20 mouse cellular contexts compared by ENCODE assay signal in genomic region chr17:87903213-87903612, GRCm38 (mm10). TPM values are rescaled to one million over a fixed set of nuclear protein-coding genes. Genes with fewer than 3 reads are reported as not detected.
DNase-seq lines count a peak whose midpoint lies in the region; ATAC-seq and TF ChIP-seq lines count a peak whose summit lies in the region.
"Had no signal": no experiment of that assay in that cellular context is flagged by ENCODE, and none has a peak within 500 bp of the region (broad histone marks: within the 10 kb centered on the region; RNA-seq: fewer than 3 reads in every experiment).

No protein-coding gene starts in this region.

- WGBS in intestine, embryonic 14.5 days: 40% methylated on average over 6 of the region's 6 CpGs
- 32% methylated on average over 6 of the region's 6 CpGs for WGBS in intestine, embryonic 15.5 days
- WGBS in forebrain, embryonic 14.5 days: 10% methylated on average over 6 of the region's 6 CpGs
- 21% methylated on average over 6 of the region's 6 CpGs for WGBS in hindbrain, embryonic 16.5 days
- WGBS in midbrain, embryonic 16.5 days: 7% methylated on average over 6 of the region's 6 CpGs
- 35% methylated on average over 6 of the region's 6 CpGs for WGBS in lung, postnatal 0 days

- H3K4me2 ChIP-seq in intestine, embryonic 14.5 days (ENCODE audit: low read length): no peak overlapping the region
- H3K4me2 ChIP-seq in intestine, embryonic 15.5 days (replicated peaks): no peak overlapping the region
- H3K4me2 ChIP-seq in forebrain, embryonic 14.5 days (ENCODE audit: low read length): no peak overlapping the region
- no peak overlapping the region for H3K4me2 ChIP-seq in hindbrain, embryonic 16.5 days (ENCODE audit: low read length)
- H3K4me2 ChIP-seq in midbrain, embryonic 16.5 days (ENCODE audit: low read length): no peak overlapping the region
- H3K4me2 ChIP-seq in lung, postnatal 0 days (replicated peaks; ENCODE audit: low read depth, low read length): no peak overlapping the region
- H3K4me2 ChIP-seq: stomach, embryonic 15.5 days had no signal

- H3K9me3 ChIP-seq in intestine, embryonic 14.5 days (ENCODE audit: control insufficient read depth, low read length): no peaks in the 10 kb centered on the region
- H3K9me3 ChIP-seq in intestine, embryonic 15.5 days: no peaks in the 10 kb centered on the region
- no peaks in the 10 kb centered on the region for H3K9me3 ChIP-seq in forebrain, embryonic 14.5 days (replicated peaks; ENCODE audit: control insufficient read depth, low read length)
- H3K9me3 ChIP-seq in hindbrain, embryonic 16.5 days (ENCODE audit: control insufficient read depth, low read length): no peaks in the 10 kb centered on the region
- H3K9me3 ChIP-seq in midbrain, embryonic 16.5 days (replicated peaks; ENCODE audit: control insufficient read depth, low read length, poor library complexity, severe bottlenecking): no peaks in the 10 kb centered on the region; the same call in 1 of the 2 replicates
- H3K9me3 ChIP-seq in lung, postnatal 0 days (ENCODE audit: low read length): no peaks in the 10 kb centered on the region
- H3K9me3 ChIP-seq: stomach, embryonic 15.5 days had no signal

- no peak for ATAC-seq in intestine, embryonic 14.5 days (replicated peaks; ENCODE audit: low FRiP score, low TSS enrichment, low read depth)
- no peak for ATAC-seq in intestine, embryonic 15.5 days
- ATAC-seq in forebrain, embryonic 14.5 days: peak; percentile 37; the same call in 1 of the 2 replicates
- ATAC-seq in hindbrain, embryonic 16.5 days: peak; percentile 60
- ATAC-seq in midbrain, embryonic 16.5 days: peak; percentile 64; the same call in 1 of the 2 replicates
- ATAC-seq in lung, postnatal 0 days: no peak
- ATAC-seq: intestine, embryonic 16.5 days had no signal

- H3K4me3 ChIP-seq in intestine, embryonic 14.5 days (ENCODE audit: low read depth, low read length): no peak overlapping the region
- no peak overlapping the region for H3K4me3 ChIP-seq in intestine, embryonic 15.5 days (replicated peaks)
- no peak overlapping the region for H3K4me3 ChIP-seq in forebrain, embryonic 14.5 days (ENCODE audit: low read depth, low read length)
- no peak overlapping the region for H3K4me3 ChIP-seq in hindbrain, embryonic 16.5 days (ENCODE audit: low read length)
- no peak overlapping the region for H3K4me3 ChIP-seq in midbrain, embryonic 16.5 days (ENCODE audit: low read depth, low read length)
- H3K4me3 ChIP-seq in gastrocnemius, adult 2 months: no peak overlapping the region
- no peak overlapping the region for H3K4me3 ChIP-seq in lung, postnatal 0 days (ENCODE audit: low read depth, low read length)
- H3K4me3 ChIP-seq: stomach, embryonic 15.5 days had no signal

- no peaks in the 10 kb centered on the region for H3K36me3 ChIP-seq in intestine, embryonic 14.5 days (ENCODE audit: control insufficient read depth, insufficient read depth, low read length)
- no peaks in the 10 kb centered on the region for H3K36me3 ChIP-seq in intestine, embryonic 15.5 days
- H3K36me3 ChIP-seq in forebrain, embryonic 14.5 days (ENCODE audit: control insufficient read depth, insufficient read depth, low read length): no peaks in the 10 kb centered on the region
- H3K36me3 ChIP-seq in hindbrain, embryonic 16.5 days (ENCODE audit: control insufficient read depth, insufficient read depth, low read length): no peaks in the 10 kb centered on the region
- H3K36me3 ChIP-seq in midbrain, embryonic 16.5 days (ENCODE audit: control insufficient read depth, insufficient read depth, low read length): no peaks in the 10 kb centered on the region
- H3K36me3 ChIP-seq in lung, postnatal 0 days (ENCODE audit: insufficient read depth, low read length): no peaks in the 10 kb centered on the region
- H3K36me3 ChIP-seq: stomach, embryonic 15.5 days had no signal

- TF ChIP-seq EP300 in lung, postnatal 0 days (IDR thresholded peaks at IDR 0.05): no peak

- no peaks in the 10 kb centered on the region for H3K4me1 ChIP-seq in intestine, embryonic 14.5 days (replicated peaks; ENCODE audit: control insufficient read depth, insufficient read depth, low read length)
- no peaks in the 10 kb centered on the region for H3K4me1 ChIP-seq in intestine, embryonic 15.5 days (replicated peaks)
- H3K4me1 ChIP-seq in forebrain, embryonic 14.5 days (ENCODE audit: control insufficient read depth, insufficient read depth, low read length): no peaks in the 10 kb centered on the region
- peaks cover 4% of the 10 kb centered on the region for H3K4me1 ChIP-seq in hindbrain, embryonic 16.5 days (ENCODE audit: control insufficient read depth, insufficient read depth, low read depth, low read length)
- peaks cover 8% of the 10 kb centered on the region; the same call in 1 of the 2 replicates for H3K4me1 ChIP-seq in midbrain, embryonic 16.5 days (ENCODE audit: control insufficient read depth, insufficient read depth, low read length)
- H3K4me1 ChIP-seq in lung, postnatal 0 days (ENCODE audit: insufficient read depth, low read depth, low read length): no peaks in the 10 kb centered on the region
- H3K4me1 ChIP-seq: stomach, embryonic 15.5 days had no signal

- H3K27me3 ChIP-seq in intestine, embryonic 14.5 days (replicated peaks; ENCODE audit: control insufficient read depth, insufficient read depth, low read length): no peaks in the 10 kb centered on the region
- H3K27me3 ChIP-seq in intestine, embryonic 15.5 days (replicated peaks): no peaks in the 10 kb centered on the region
- no peaks in the 10 kb centered on the region for H3K27me3 ChIP-seq in forebrain, embryonic 14.5 days (replicated peaks; ENCODE audit: control insufficient read depth, insufficient read depth, low read length)
- no peaks in the 10 kb centered on the region for H3K27me3 ChIP-seq in hindbrain, embryonic 16.5 days (replicated peaks; ENCODE audit: control insufficient read depth, insufficient read depth, low read length)
- H3K27me3 ChIP-seq in midbrain, embryonic 16.5 days (ENCODE audit: control insufficient read depth, insufficient read depth, low read depth, low read length): no peaks in the 10 kb centered on the region
- no peaks in the 10 kb centered on the region for H3K27me3 ChIP-seq in lung, postnatal 0 days (replicated peaks; ENCODE audit: insufficient read depth, low read length)
- H3K27me3 ChIP-seq: stomach, embryonic 15.5 days had no signal

- intact Hi-C loops in gastrocnemius, adult 2 months (cut with DNase I): no loop called here

- H3K27ac ChIP-seq in intestine, embryonic 14.5 days (ENCODE audit: low read depth): no peak overlapping the region
- H3K27ac ChIP-seq in intestine, embryonic 15.5 days: no peak overlapping the region
- 0 out of 2 replicates have a peak overlapping the region, but pooled peaks have one; percentile 0 for H3K27ac ChIP-seq in forebrain, embryonic 14.5 days (ENCODE audit: low read depth, low read length)
- no peak overlapping the region for H3K27ac ChIP-seq in hindbrain, embryonic 16.5 days (ENCODE audit: low read depth, low read length)
- peak overlapping the region; percentile 18; the same call in 1 of the 2 replicates for H3K27ac ChIP-seq in midbrain, embryonic 16.5 days (ENCODE audit: low read length)
- H3K27ac ChIP-seq in gastrocnemius, adult 2 months: no peak overlapping the region
- H3K27ac ChIP-seq in lung, postnatal 0 days (ENCODE audit: low read length): no peak overlapping the region
- H3K27ac ChIP-seq: kidney, postnatal 0 days; liver, embryonic 14.5 days; stomach, embryonic 15.5 days had no signal

- no peak for TF ChIP-seq CTCF in gastrocnemius, adult 2 months (IDR thresholded peaks at IDR 0.05)
- TF ChIP-seq CTCF in lung, postnatal 0 days (IDR thresholded peaks at IDR 0.05): no peak

- peak; percentile 51 for DNase-seq in intestine, embryonic 14.5 days (ENCODE audit: low spot score)
- peak; percentile 51 for DNase-seq in forebrain, embryonic 14.5 days (ENCODE audit: low spot score)
- no peak for DNase-seq in lung, postnatal 36 days
- no peak for DNase-seq in gastrocnemius, adult 2 months
- DNase-seq in lung, postnatal 0 days (ENCODE audit: low spot score): no peak
- DNase-seq: cerebellum, adult 2 months had no signal

- no peak overlapping the region for H3K9ac ChIP-seq in intestine, embryonic 14.5 days (ENCODE audit: low read length)
- no peak overlapping the region for H3K9ac ChIP-seq in intestine, embryonic 15.5 days
- no peak overlapping the region for H3K9ac ChIP-seq in forebrain, embryonic 14.5 days (ENCODE audit: low read length)
- no peak overlapping the region for H3K9ac ChIP-seq in hindbrain, embryonic 16.5 days (ENCODE audit: low read depth, low read length)
- H3K9ac ChIP-seq in midbrain, embryonic 16.5 days (ENCODE audit: low read depth, low read length): no peak overlapping the region
- H3K9ac ChIP-seq in lung, postnatal 0 days (replicated peaks; ENCODE audit: low read depth): no peak overlapping the region
- H3K9ac ChIP-seq: liver, embryonic 14.5 days; stomach, embryonic 15.5 days had no signal

RNA-seq across cellular contexts. Expression of gene Rpl36-ps4, which starts 17.6 kb away (rescaled TPM):
- not detected in 2 replicates for polyA plus RNA-seq in intestine, embryonic 14.5 days (2014; fragmentation: Nextera tagmentation; extraction: Ambion mirVana)
- not detected in 2 replicates for polyA plus RNA-seq in intestine, embryonic 15.5 days (2015; fragmentation: Nextera tagmentation; extraction: Ambion mirVana)
- not detected in 2 replicates for polyA plus RNA-seq in forebrain, embryonic 14.5 days (2014; fragmentation: Nextera tagmentation; extraction: Ambion mirVana)
- not detected in 2 replicates for polyA plus RNA-seq in hindbrain, embryonic 16.5 days (2015; fragmentation: Nextera tagmentation; extraction: Ambion mirVana)
- polyA plus RNA-seq in midbrain, embryonic 16.5 days (2015; fragmentation: Nextera tagmentation; extraction: Ambion mirVana): not detected in 2 replicates
- not detected for total RNA-seq in gastrocnemius, adult 2 months (2021)
- polyA plus RNA-seq in lung, postnatal 0 days (2015; fragmentation: Nextera tagmentation; extraction: Ambion mirVana): not detected in 2 replicates
- total RNA-seq: layer of hippocampus, adult 8-10 months; left cerebral cortex, postnatal 14 days had no signal
- polyA plus RNA-seq: cerebellum, adult 2 months; embryonic facial prominence, embryonic 11.5 days; gonadal fat pad, adult 2 months; heart, embryonic 16.5 days; intestine, embryonic 16.5 days; kidney, postnatal 0 days; liver, embryonic 14.5 days; small intestine, adult 2 months; stomach, embryonic 15.5 days; urinary bladder, adult 2 months had no signal

Comparison
In these comparisons a context has a peak if more than half of its experiments do, and no peak if none do; other contexts are left out.
1. ATAC-seq: peak in forebrain, embryonic 14.5 days (single experiment), hindbrain, embryonic 16.5 days (single experiment) and midbrain, embryonic 16.5 days (single experiment); none in intestine, embryonic 14.5 days (single experiment), intestine, embryonic 15.5 days (single experiment) and lung, postnatal 0 days (single experiment).
2. DNase-seq: peak in intestine, embryonic 14.5 days (single experiment) and forebrain, embryonic 14.5 days (single experiment); none in lung, postnatal 36 days (single experiment), gastrocnemius, adult 2 months (single experiment) and lung, postnatal 0 days (single experiment).
3. H3K27ac ChIP-seq: peak in forebrain, embryonic 14.5 days (single experiment) and midbrain, embryonic 16.5 days (single experiment); none in intestine, embryonic 14.5 days (single experiment), intestine, embryonic 15.5 days (single experiment), hindbrain, embryonic 16.5 days (single experiment), gastrocnemius, adult 2 months (single experiment) and lung, postnatal 0 days (single experiment).